Mouse (Mus musculus) olfactory bulb, adult 2 months (tissue): Measurements from ENCODE around the gene Rhebl1. TPM values are rescaled to one million over a fixed set of nuclear protein-coding genes. Genes with fewer than 3 reads are reported as not detected.
"Not testable (repeated sequence)": the region's sequence is repeated elsewhere in the genome, so short reads cannot be mapped to it uniquely, and the experiment has no call there.

Experiments
- H3K27ac ChIP-seq: fragments of 200-500 bp; 2 replicates; pipeline ENCODE4 v1.5.1; 2012; ENCODE audit warnings: low read depth, low read length; ENCODE audit not compliant: insufficient read depth
- H3K4me1 ChIP-seq: fragments of 200-500 bp; 2 replicates; pipeline ENCODE4 v1.6.1; 2012; ENCODE audit warnings: low read length; ENCODE audit not compliant: control insufficient read depth, insufficient read depth
- H3K4me3 ChIP-seq: fragments of 200-500 bp; 2 replicates; pipeline ENCODE4 v1.5.1; 2012; ENCODE audit warnings: mild to moderate bottlenecking, low read depth, low read length, moderate library complexity; ENCODE audit not compliant: insufficient read depth
- CTCF ChIP-seq: fragments of 200-500 bp; IDR thresholded peaks from 2 replicates; pipeline ENCODE4 v1.5.1; 2012; ENCODE audit warnings: low read depth, mild to moderate bottlenecking, low read length, moderate library complexity; ENCODE audit not compliant: insufficient read depth
- POLR2A ChIP-seq: fragments of 200-500 bp; IDR thresholded peaks from 2 replicates; pipeline ENCODE4 v1.6.1; 2012; ENCODE audit warnings: mild to moderate bottlenecking, low read depth, low read length, moderate library complexity; ENCODE audit not compliant: insufficient read depth
- WGBS: fragments of 180-500 bp; shearing (Covaris S2); methylation state at CpG from one replicate; pipeline ENCODE4 v1.1.7; 2018; 5-methylcytosine and 5-hydroxymethylcytosine counted together
- polyA plus RNA-seq: library from polyadenylated mRNA; stranded (reverse); fragments of >200 nt; gene quantifications from 2 replicates; pipeline ENCODE4 v1.2.4, GENCODE M21; 2012; ENCODE audit warnings: low replicate concordance; ENCODE audit not compliant: missing spikeins, insufficient read depth, insufficient read length

Gene Rhebl1
- polyA plus RNA-seq, 1 experiment, result not detected

DNA sequence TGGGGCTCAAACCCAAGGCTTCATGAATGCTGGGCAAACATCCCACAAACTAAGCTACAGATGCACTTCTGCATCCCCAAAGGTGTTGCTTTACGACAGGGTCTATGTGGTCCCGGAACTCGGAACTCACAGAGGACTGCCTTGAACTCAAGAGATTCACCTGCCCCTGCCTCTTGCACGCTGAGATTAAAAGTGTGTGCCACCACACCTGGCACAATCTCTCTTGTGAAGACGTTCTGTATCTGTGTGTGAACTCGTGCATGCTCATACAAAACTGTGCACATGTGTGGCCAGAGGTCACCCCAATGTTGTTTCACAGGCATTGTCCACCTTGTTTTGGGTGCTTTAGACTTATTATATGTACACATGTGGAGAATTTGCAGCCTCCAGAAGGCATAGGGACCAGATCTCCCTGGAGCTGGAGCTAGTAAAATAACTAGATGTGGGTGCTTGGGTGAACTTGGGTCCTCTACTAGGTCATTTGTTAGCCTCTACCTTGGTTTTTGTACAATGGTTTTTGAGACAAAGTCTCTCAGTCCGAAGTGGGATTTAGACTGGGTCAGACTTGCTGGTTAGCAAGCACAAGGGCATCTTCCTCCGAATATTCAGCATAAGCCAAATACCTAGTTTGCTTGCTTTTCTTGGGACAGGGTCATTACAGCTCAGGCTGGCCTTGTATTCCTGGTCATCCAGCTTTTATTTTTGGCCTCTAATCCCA is 35.8 kb upstream of the Rhebl1 start:
- Histone ChIP-seq H3K27ac (no peak overlapping the region), H3K4me1 (peaks cover 6% of the 10 kb centered on the region), H3K4me3 (no peak overlapping the region)
- WGBS, result 58% methylated on average over 8 of the region's 8 CpGs
- TF ChIP-seq POLR2A (no peak), CTCF (no peak)

DNA sequence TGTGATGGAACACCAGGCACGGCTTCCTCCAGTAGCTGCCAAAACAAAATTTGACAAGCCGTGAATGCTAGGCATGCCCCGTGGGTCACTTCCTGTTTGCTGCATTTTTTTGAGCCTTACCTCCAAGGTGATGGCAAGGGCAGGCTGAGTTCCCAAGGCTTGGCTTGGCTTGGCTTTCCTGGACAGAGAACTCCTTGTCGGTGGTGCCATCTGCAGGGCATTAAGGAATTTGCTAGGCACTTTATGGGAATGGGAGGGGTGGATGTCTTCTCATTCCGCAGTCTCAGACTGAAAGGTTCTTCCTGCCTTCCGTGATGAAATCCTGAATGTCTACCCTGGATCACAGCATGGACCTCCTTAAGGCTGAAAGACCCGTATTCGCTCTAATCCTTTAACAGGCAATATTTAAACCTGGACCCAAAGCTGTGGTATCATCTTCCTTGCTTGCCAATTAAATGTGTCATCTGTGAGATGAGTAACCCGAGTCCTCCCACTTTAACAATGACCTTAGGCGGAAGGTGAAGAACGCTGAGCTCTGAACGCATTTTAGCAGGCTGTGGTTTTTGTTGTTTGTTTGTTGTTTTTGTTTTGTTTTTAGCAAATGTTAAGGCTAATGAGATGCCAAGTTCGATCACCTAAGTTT is 34.4 kb upstream of the Rhebl1 start:
- TF ChIP-seq POLR2A, result no peak
- peak; percentile 60; the same call in 1 of the 2 replicates for TF ChIP-seq CTCF
- no peak overlapping the region for H3K4me3 ChIP-seq
- H3K27ac ChIP-seq, result no peak overlapping the region
- H3K4me1 ChIP-seq, result peaks cover 5% of the 10 kb centered on the region
- WGBS, result 12% methylated on average over 13 of the region's 13 CpGs

DNA sequence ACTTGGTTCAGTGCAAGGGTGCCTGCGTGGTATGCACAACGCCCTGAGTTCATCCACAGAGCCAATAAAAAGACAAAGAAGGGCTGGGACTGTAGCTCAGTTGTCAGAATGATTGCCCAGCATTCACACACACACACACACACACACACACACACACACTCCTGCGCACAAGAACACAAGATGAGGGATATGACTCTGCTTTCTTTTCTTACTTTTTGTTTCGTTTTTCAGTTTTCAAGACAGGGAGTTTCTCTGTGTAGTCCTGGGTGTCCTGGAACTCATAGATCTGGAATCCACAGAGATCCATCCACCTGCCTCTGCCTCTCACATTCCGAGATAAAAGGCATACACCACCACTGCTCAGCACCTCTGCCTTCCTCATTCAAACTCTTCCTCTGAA is 33.2 kb upstream of the Rhebl1 start:
- 82% methylated on average over 5 of the region's 5 CpGs for WGBS
- H3K27ac ChIP-seq, result no peak overlapping the region
- TF ChIP-seq POLR2A, result no peak
- TF ChIP-seq CTCF, result no peak
- H3K4me3 ChIP-seq, result no peak overlapping the region
- peaks cover 3% of the 10 kb centered on the region for H3K4me1 ChIP-seq

DNA sequence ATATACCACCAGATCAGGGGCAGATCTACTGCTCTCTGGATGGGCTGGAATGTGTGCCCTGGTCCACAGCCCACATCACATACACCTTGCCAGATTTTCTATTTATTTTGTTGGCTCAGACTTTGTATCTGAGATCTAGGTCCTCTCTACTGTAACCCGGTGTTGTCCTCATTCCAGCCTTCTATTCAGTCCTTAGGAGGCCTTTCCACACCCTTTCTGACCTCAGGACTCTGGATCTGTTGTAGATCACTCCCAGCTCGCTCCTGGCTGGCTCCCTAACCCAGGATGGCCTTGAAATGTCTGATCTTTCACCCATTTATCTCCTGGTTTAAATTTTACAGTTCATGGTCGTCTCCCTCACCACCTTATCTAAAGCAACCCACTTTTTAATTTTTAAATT is 30.3 kb upstream of the Rhebl1 start:
- Histone ChIP-seq H3K27ac (no peak overlapping the region), H3K4me3 (no peak overlapping the region), H3K4me1 (peaks cover 3% of the 10 kb centered on the region)
- 84% methylated on average over 3 of the region's 3 CpGs for WGBS
- TF ChIP-seq POLR2A (no peak), CTCF (no peak)

DNA sequence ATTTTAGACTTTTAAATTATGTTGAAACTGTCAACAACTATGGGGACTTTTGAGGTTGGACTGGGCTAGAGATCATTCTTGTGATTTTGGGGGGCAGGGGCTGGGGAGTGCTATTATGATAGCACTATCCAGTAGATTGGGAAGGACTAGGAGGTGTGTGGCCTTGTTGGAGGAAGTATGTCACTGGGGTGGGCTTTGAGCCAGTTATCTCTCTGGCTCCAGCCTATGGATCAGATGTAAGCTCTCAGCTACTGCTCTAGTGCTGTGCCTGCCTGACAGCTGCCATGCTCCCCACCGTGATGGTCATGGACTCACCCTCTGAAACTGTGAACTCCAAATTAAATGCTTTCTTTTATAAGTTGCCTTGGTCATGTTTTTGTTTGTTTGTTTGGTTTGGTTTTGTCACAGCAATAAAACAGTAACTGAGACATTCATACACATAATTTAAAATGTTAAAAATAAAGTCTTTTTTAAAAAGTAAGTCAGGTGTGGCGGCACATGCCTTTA is 28.7 kb upstream of the Rhebl1 start:
- TF ChIP-seq CTCF (no peak), POLR2A (no peak)
- 83% methylated on average over 2 of the region's 2 CpGs for WGBS

DNA sequence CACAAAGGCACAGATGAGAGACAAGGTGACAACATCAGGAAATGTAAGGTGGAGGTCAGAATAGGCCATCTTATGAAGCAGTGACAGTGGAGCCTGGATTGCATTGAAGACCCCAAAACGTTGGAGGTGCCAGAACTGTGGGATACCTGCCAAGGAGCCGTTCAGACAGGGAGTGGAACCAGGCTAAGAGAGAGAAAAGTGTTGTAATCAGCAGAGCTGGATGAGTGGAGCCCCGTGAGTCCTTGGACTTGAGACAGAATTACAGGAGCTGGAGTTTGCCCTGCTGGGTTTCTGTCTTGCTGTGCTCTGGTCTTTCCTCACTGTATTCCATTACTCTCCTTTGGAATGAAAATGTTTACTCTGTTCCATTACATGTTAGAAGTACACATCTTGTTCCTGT is 28.2 kb upstream of the Rhebl1 start:
- Histone ChIP-seq H3K27ac (no peak overlapping the region), H3K4me3 (no peak overlapping the region), H3K4me1 (no peaks in the 10 kb centered on the region)
- 40% methylated on average over 3 of the region's 3 CpGs for WGBS
- TF ChIP-seq CTCF, result no peak
- TF ChIP-seq POLR2A, result no peak

More for the DNA sequence above, 28.7 kb upstream of the Rhebl1 start:
- Histone ChIP-seq H3K27ac (no peak overlapping the region), H3K4me3 (no peak overlapping the region), H3K4me1 (no peaks in the 10 kb centered on the region)

DNA sequence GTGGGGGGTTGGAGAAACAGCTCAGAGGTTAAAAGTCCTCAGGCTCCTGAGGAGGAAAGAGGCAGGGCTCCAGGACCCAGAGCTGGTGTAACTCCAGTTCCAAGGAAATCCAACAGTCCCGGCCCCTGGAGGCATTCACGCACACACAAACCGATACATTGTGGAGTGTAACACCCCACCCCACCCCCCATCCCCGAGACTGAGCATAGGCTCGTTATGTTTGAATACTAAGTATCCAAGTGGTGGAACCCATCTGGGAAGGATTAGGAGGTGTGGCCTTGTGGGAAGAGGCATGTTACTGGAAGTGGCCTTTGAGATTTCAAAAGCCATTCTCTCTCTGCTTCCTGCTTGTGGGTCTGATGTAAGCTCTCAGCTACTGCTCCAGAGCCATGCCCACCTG is 27.2 kb upstream of the Rhebl1 start:
- TF ChIP-seq POLR2A, result no peak
- TF ChIP-seq CTCF, result no peak
- 59% methylated on average over 5 of the region's 5 CpGs for WGBS
- Histone ChIP-seq H3K4me3 (no peak overlapping the region), H3K4me1 (no peaks in the 10 kb centered on the region; the same call in 1 of the 2 replicates), H3K27ac (no peak overlapping the region)

DNA sequence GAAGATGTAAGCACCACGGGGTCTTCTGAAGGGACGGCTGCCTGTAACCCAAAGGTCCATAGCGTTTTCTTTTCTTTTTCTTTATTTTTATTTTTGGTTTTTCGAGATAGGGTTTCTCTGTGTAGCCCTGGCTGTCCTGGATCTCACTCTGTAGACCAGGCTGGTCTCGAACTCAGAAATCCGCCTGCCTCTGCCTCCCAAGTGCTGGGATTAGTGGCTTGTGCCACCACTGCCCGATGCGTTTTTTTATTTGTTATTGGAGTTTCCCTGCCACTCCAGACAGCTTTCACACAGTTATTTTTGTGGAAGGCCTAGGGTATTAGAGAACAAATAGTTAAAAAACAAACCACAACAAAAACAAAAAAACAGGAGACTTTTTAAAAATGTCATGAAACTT is 24.2 kb upstream of the Rhebl1 start:
- H3K4me1 ChIP-seq, result not testable (repeated sequence)
- 14% methylated on average over 8 of the region's 8 CpGs for WGBS
- peak overlapping the region; percentile 62; the same call in 1 of the 2 replicates for H3K27ac ChIP-seq
- peak overlapping the region; percentile 54 for H3K4me3 ChIP-seq
